Mouse (Mus musculus) limb, embryonic 11.5 days (tissue): ENCODE results near the gene Postn. TPM values are rescaled to one million over a fixed set of nuclear protein-coding genes. Genes with fewer than 3 reads are reported as not detected.
A peak's percentile ranks its signal among the peaks of the same experiment; 100 is the strongest.

Source experiments
- ATAC-seq: fragments of 200-750 bp; cut with Nextera tagmentation; 2 replicates; pipeline ENCODE4 v1.8.0; 2017; ENCODE audit warnings: low read depth; ENCODE audit not compliant: insufficient number of reproducible peaks, low FRiP score, low TSS enrichment
- DNase-seq: peaks from one replicate; pipeline ENCODE4 v3.0.0-alpha.2; 2015; ENCODE audit warnings: low spot score
- H3K27ac ChIP-seq: fragments of 300-500 bp; sonication (generic); replicated peaks from 2 replicates; pipeline ENCODE4 v1.5.1; 2014; ENCODE audit warnings: low read depth, mild to moderate bottlenecking, low read length
- H3K27me3 ChIP-seq: fragments of 300-500 bp; sonication (generic); 2 replicates; pipeline ENCODE4 v1.6.1; 2014; ENCODE audit warnings: mild to moderate bottlenecking, low read length, mixed read lengths; ENCODE audit not compliant: control insufficient read depth, insufficient read depth
- H3K36me3 ChIP-seq: fragments of 300-500 bp; sonication (generic); 2 replicates; pipeline ENCODE4 v1.6.1; 2014; ENCODE audit warnings: mild to moderate bottlenecking, low read length, moderate library complexity, mixed read lengths; ENCODE audit not compliant: control insufficient read depth, insufficient read depth
- H3K4me1 ChIP-seq: fragments of 300-500 bp; sonication (generic); 2 replicates; pipeline ENCODE4 v1.6.1; 2014; ENCODE audit warnings: low read length, mixed read lengths; ENCODE audit not compliant: control insufficient read depth, insufficient read depth
- H3K4me2 ChIP-seq: fragments of 300-500 bp; sonication (generic); 2 replicates; pipeline ENCODE4 v1.6.1; 2014; ENCODE audit warnings: low read depth, mild to moderate bottlenecking, moderate library complexity; ENCODE audit not compliant: severe bottlenecking
- H3K4me3 ChIP-seq: fragments of 300-500 bp; sonication (generic); 2 replicates; pipeline ENCODE4 v1.5.1; 2014; ENCODE audit warnings: low read depth, low read length
- H3K9ac ChIP-seq: fragments of 300-500 bp; sonication (generic); 2 replicates; pipeline ENCODE4 v1.6.1; 2014; ENCODE audit warnings: mild to moderate bottlenecking, low read length
- H3K9me3 ChIP-seq: fragments of 300-500 bp; sonication (generic); 2 replicates; pipeline ENCODE4 v1.6.1; 2016; ENCODE audit warnings: low read length; ENCODE audit not compliant: control insufficient read depth
- WGBS: fragments of 180-500 bp; shearing (Covaris S2); extraction: QIAGEN DNeasy Blood & Tissue Kit; methylation state at CpG from one replicate; pipeline ENCODE4 v1.1.7; 2014; 5-methylcytosine and 5-hydroxymethylcytosine counted together
- polyA plus RNA-seq: library from polyadenylated mRNA; unstranded; fragments of >200 nt; fragmentation: Nextera tagmentation; extraction: Ambion mirVana; gene quantifications from 2 replicates; pipeline ENCODE4 v1.2.1, GENCODE M21; 2014

The Postn gene
- 13.6 and 15.2 TPM in 2 replicates for polyA plus RNA-seq

GRCm38 (mm10) chr3:54360897-54361296 is at the start of gene Postn:
TSS of gene Postn (plus strand) at chr3:54361109.
- H3K27me3 ChIP-seq: no peaks in the 10 kb centered on the region
- H3K9me3 ChIP-seq: no peaks in the 10 kb centered on the region
- no peaks in the 10 kb centered on the region for H3K36me3 ChIP-seq
- H3K27ac ChIP-seq: no peak within 1 kb of the TSS
- peaks cover 4% of the 10 kb centered on the region; the same call in 1 of the 2 replicates for H3K4me1 ChIP-seq
- 40% methylated on average over 6 of the region's 6 CpGs for WGBS
- ATAC-seq (no peak), DNase-seq (no peak)
- H3K9ac ChIP-seq: no peak within 1 kb of the TSS
- no peak within 1 kb of the TSS for H3K4me2 ChIP-seq
- no peak within 1 kb of the TSS for H3K4me3 ChIP-seq

- ATAC-seq (no peak), DNase-seq (no peak)
- no peaks in the 10 kb centered on the region for H3K4me1 ChIP-seq
- no peak overlapping the region for H3K4me3 ChIP-seq
- H3K27me3 ChIP-seq: no peaks in the 10 kb centered on the region
- 58% methylated on average over 2 of the region's 2 CpGs for WGBS
- H3K27ac ChIP-seq: no peak overlapping the region
- no peak overlapping the region for H3K9ac ChIP-seq
- no peaks in the 10 kb centered on the region for H3K9me3 ChIP-seq
- no peaks in the 10 kb centered on the region for H3K36me3 ChIP-seq
- no peak overlapping the region for H3K4me2 ChIP-seq
These were observed 46.9 kb upstream of the Postn start for GRCm38 (mm10) chr3:54314055-54314454.

GRCm38 (mm10) chr3:54352891-54353652 is 7.8 kb upstream of the Postn start:
- DNase-seq (peak; percentile 78), ATAC-seq (no peak)
- H3K27ac ChIP-seq: no peak overlapping the region
- no peaks in the 10 kb centered on the region for H3K9me3 ChIP-seq
- H3K4me2 ChIP-seq: no peak overlapping the region
- H3K4me1 ChIP-seq: no peaks in the 10 kb centered on the region
- H3K9ac ChIP-seq: no peak overlapping the region
- H3K27me3 ChIP-seq: no peaks in the 10 kb centered on the region
- H3K4me3 ChIP-seq: no peak overlapping the region
- no peaks in the 10 kb centered on the region for H3K36me3 ChIP-seq
- WGBS: 26% methylated on average over 9 of the region's 9 CpGs

- Histone ChIP-seq H3K27me3 (no peaks in the 10 kb centered on the region), H3K4me3 (no peak overlapping the region), H3K36me3 (no peaks in the 10 kb centered on the region), H3K9me3 (no peaks in the 10 kb centered on the region), H3K9ac (no peak overlapping the region), H3K27ac (no peak overlapping the region), H3K4me1 (peaks cover 4% of the 10 kb centered on the region; the same call in 1 of the 2 replicates), H3K4me2 (no peak overlapping the region)
- WGBS: 78% methylated on average over 3 of the region's 3 CpGs
- DNase-seq: peak; percentile 23
- ATAC-seq: no peak
These were observed 3.3 kb upstream of the Postn start for GRCm38 (mm10) chr3:54357561-54357960.

GRCm38 (mm10) chr3:54358463-54359189 is 2.3 kb upstream of the Postn start:
- H3K36me3 ChIP-seq: no peaks in the 10 kb centered on the region
- ATAC-seq: 0 out of 2 replicates have a peak, but pooled peaks have one; percentile 28
- 20% methylated on average over 15 of the region's 15 CpGs for WGBS
- no peak overlapping the region for H3K9ac ChIP-seq
- no peaks in the 10 kb centered on the region for H3K27me3 ChIP-seq
- H3K9me3 ChIP-seq: no peaks in the 10 kb centered on the region
- DNase-seq: peak; percentile 60
- no peak overlapping the region for H3K4me3 ChIP-seq
- no peak overlapping the region for H3K27ac ChIP-seq
- H3K4me1 ChIP-seq: peaks cover 4% of the 10 kb centered on the region; the same call in 1 of the 2 replicates
- H3K4me2 ChIP-seq: peak overlapping the region; percentile 14; the same call in 1 of the 2 replicates

- ATAC-seq (no peak), DNase-seq (no peak)
- peaks cover 4% of the 10 kb centered on the region; the same call in 1 of the 2 replicates for H3K4me1 ChIP-seq
- no peak overlapping the region for H3K4me3 ChIP-seq
- no peak overlapping the region for H3K4me2 ChIP-seq
- H3K9ac ChIP-seq: no peak overlapping the region
- H3K9me3 ChIP-seq: no peaks in the 10 kb centered on the region
- H3K27me3 ChIP-seq: no peaks in the 10 kb centered on the region
- no peaks in the 10 kb centered on the region for H3K36me3 ChIP-seq
- H3K27ac ChIP-seq: no peak overlapping the region
These were observed 747 bp downstream of the Postn start for GRCm38 (mm10) chr3:54361656-54362055.

GRCm38 (mm10) chr3:54371015-54371414 is 10.1 kb downstream of the Postn start:
- Histone ChIP-seq H3K4me2 (no peak overlapping the region), H3K27ac (no peak overlapping the region), H3K4me3 (no peak overlapping the region), H3K9me3 (no peaks in the 10 kb centered on the region), H3K27me3 (no peaks in the 10 kb centered on the region), H3K9ac (no peak overlapping the region), H3K36me3 (no peaks in the 10 kb centered on the region), H3K4me1 (0 out of 2 replicates have a peak, but pooled peaks cover 3% of the 10 kb centered on the region)
- ATAC-seq (no peak), DNase-seq (no peak)
- WGBS: 59% methylated on average over 1 of the region's 1 CpGs

GRCm38 (mm10) chr3:54372625-54373024 is 11.7 kb downstream of the Postn start:
- no peak overlapping the region for H3K9ac ChIP-seq
- WGBS: 43% methylated on average over 6 of the region's 6 CpGs
- no peaks in the 10 kb centered on the region for H3K9me3 ChIP-seq
- no peaks in the 10 kb centered on the region for H3K36me3 ChIP-seq
- ATAC-seq (no peak), DNase-seq (peak; percentile 41)
- no peak overlapping the region for H3K4me2 ChIP-seq
- no peak overlapping the region; the same call in 1 of the 2 replicates for H3K27ac ChIP-seq
- no peak overlapping the region for H3K4me3 ChIP-seq
- 0 out of 2 replicates have a peak, but pooled peaks cover 3% of the 10 kb centered on the region for H3K4me1 ChIP-seq
- H3K27me3 ChIP-seq: no peaks in the 10 kb centered on the region
